Mouse (Mus musculus): ENCODE measurements around the gene Adgrg3. TPM values are rescaled to one million over a fixed set of nuclear protein-coding genes. Genes with fewer than 3 reads are reported as not detected.
"Not testable (repeated sequence)": the region's sequence is repeated elsewhere in the genome, so short reads cannot be mapped to it uniquely, and the experiment has no call there.

The Adgrg3 gene
- polyA plus RNA-seq, 1 experiment from 2014 or later, result 4.5 TPM

DNA sequence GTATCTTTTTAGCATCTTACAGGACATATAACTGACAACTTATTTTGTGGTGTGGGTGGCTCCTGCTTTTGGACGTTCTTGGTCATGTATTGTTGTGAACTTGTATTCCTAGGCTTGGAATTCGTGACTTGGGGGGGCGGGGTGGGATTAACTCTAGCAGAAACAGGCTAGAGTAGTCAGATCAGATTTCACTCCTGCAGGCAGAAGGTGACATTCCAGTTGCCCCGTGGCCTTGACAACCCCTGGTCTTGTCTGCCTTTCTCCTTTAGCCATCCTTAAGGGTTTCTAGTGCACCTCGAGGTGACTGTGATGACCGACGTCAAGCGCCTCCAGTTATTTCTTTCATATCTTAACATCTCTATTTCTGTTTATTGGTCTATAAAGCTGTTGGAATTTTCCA is 5.7 kb downstream of the Adgrg3 start:
- ATAC-seq (replicated peaks; ENCODE audit: insufficient number of reproducible peaks, low FRiP score, low TSS enrichment), result no peak
- Histone ChIP-seq H3K9me3 (replicated peaks; ENCODE audit: control insufficient read depth, low read length) (no peaks in the 10 kb centered on the region), H3K4me2 (no peak overlapping the region), H3K27ac (ENCODE audit: low read depth, low read length) (no peak overlapping the region), H3K4me1 (ENCODE audit: control insufficient read depth, insufficient read depth, low read length) (no peaks in the 10 kb centered on the region), H3K4me3 (ENCODE audit: low read depth, low read length) (no peak overlapping the region), H3K9ac (ENCODE audit: low read depth, low read length) (no peak overlapping the region), H3K27me3 (ENCODE audit: control insufficient read depth, insufficient read depth, low read length) (no peaks in the 10 kb centered on the region), H3K36me3 (ENCODE audit: control insufficient read depth, insufficient read depth, low read length) (no peaks in the 10 kb centered on the region)
- WGBS (ENCODE audit: insufficient replicate concordance), result 22% methylated on average over 8 of the region's 8 CpGs

DNA sequence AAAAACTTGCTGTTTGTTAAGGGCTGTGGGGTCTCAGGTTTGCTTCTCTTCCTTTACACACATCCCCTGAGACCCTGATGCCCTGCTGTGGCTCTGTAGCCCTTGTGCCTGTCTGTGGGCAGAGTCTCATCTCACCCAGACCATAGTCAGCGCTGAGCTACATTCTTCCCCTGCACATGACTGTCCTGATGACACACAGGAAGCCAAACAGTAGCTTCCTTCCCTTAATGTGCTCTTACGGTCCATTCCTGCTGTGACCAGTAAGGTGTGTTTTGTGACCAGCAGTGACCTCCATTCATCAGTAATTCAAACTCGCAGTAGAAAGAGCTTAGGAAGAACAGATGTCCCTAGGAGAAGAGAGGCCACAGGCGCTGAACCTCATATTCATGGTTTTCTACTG is 6.9 kb downstream of the Adgrg3 start:
- no peak overlapping the region for H3K4me3 ChIP-seq (ENCODE audit: low read depth, low read length)
- no peaks in the 10 kb centered on the region for H3K4me1 ChIP-seq (ENCODE audit: control insufficient read depth, insufficient read depth, low read length)
- H3K4me2 ChIP-seq, result no peak overlapping the region
- H3K27ac ChIP-seq (ENCODE audit: low read depth, low read length), result no peak overlapping the region
- no peak for ATAC-seq (replicated peaks; ENCODE audit: insufficient number of reproducible peaks, low FRiP score, low TSS enrichment)
- no peak overlapping the region for H3K9ac ChIP-seq (ENCODE audit: low read depth, low read length)
- no peaks in the 10 kb centered on the region for H3K9me3 ChIP-seq (replicated peaks; ENCODE audit: control insufficient read depth, low read length)
- WGBS (ENCODE audit: insufficient replicate concordance), result 76% methylated on average over 4 of the region's 4 CpGs
- no peaks in the 10 kb centered on the region for H3K27me3 ChIP-seq (ENCODE audit: control insufficient read depth, insufficient read depth, low read length)
- H3K36me3 ChIP-seq (ENCODE audit: control insufficient read depth, insufficient read depth, low read length), result no peaks in the 10 kb centered on the region

DNA sequence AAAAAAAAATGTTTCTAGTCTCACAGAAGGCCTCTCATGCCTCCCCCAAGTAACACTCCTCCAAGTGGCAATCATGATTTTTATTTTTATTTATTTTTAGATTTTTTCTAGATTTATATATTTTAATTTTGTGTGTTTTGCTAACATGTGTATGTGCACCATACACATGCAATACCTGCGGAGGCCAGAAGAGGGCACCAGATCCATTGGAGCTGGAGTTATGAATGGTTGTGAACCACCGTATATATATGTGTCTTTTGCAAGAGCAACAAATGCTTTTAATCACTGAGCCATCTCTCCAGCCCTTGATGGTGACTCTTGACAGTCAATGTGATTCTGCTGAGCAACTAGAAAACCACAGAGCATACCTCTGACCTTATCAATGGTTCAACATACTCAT is 7.9 kb downstream of the Adgrg3 start:
- H3K27ac ChIP-seq (ENCODE audit: low read depth, low read length), result no peak overlapping the region
- 63% methylated on average over 2 of the region's 2 CpGs for WGBS (ENCODE audit: insufficient replicate concordance)
- H3K4me2 ChIP-seq, result no peak overlapping the region
- no peak for ATAC-seq (replicated peaks; ENCODE audit: insufficient number of reproducible peaks, low FRiP score, low TSS enrichment)
- H3K36me3 ChIP-seq (ENCODE audit: control insufficient read depth, insufficient read depth, low read length), result no peaks in the 10 kb centered on the region
- no peaks in the 10 kb centered on the region for H3K27me3 ChIP-seq (ENCODE audit: control insufficient read depth, insufficient read depth, low read length)
- no peaks in the 10 kb centered on the region for H3K9me3 ChIP-seq (replicated peaks; ENCODE audit: control insufficient read depth, low read length)
- no peak overlapping the region for H3K9ac ChIP-seq (ENCODE audit: low read depth, low read length)
- H3K4me1 ChIP-seq (ENCODE audit: control insufficient read depth, insufficient read depth, low read length), result no peaks in the 10 kb centered on the region
- no peak overlapping the region for H3K4me3 ChIP-seq (ENCODE audit: low read depth, low read length)

GRCm38 (mm10) chr8:95028391-95028790 is 10.9 kb downstream of the Adgrg3 start:
- not testable (repeated sequence) for H3K9ac ChIP-seq (ENCODE audit: low read depth, low read length); H3K27ac ChIP-seq (ENCODE audit: low read depth, low read length); H3K9me3 ChIP-seq (replicated peaks; ENCODE audit: control insufficient read depth, low read length); H3K27me3 ChIP-seq (ENCODE audit: control insufficient read depth, insufficient read depth, low read length); H3K4me2 ChIP-seq; H3K4me3 ChIP-seq (ENCODE audit: low read depth, low read length); H3K36me3 ChIP-seq (ENCODE audit: control insufficient read depth, insufficient read depth, low read length); ATAC-seq (replicated peaks; ENCODE audit: insufficient number of reproducible peaks, low FRiP score, low TSS enrichment); H3K4me1 ChIP-seq (ENCODE audit: control insufficient read depth, insufficient read depth, low read length)
- 47% methylated on average over 7 of the region's 7 CpGs for WGBS (ENCODE audit: insufficient replicate concordance)

- no peak overlapping the region for H3K27ac ChIP-seq (ENCODE audit: low read depth, low read length)
- H3K4me2 ChIP-seq, result no peak overlapping the region
- ATAC-seq (replicated peaks; ENCODE audit: insufficient number of reproducible peaks, low FRiP score, low TSS enrichment), result no peak
- no peak overlapping the region for H3K4me3 ChIP-seq (ENCODE audit: low read depth, low read length)
- no peaks in the 10 kb centered on the region for H3K27me3 ChIP-seq (ENCODE audit: control insufficient read depth, insufficient read depth, low read length)
- H3K36me3 ChIP-seq (ENCODE audit: control insufficient read depth, insufficient read depth, low read length), result no peaks in the 10 kb centered on the region
- H3K9me3 ChIP-seq (replicated peaks; ENCODE audit: control insufficient read depth, low read length), result no peaks in the 10 kb centered on the region
- H3K9ac ChIP-seq (ENCODE audit: low read depth, low read length), result no peak overlapping the region
- WGBS (ENCODE audit: insufficient replicate concordance), result 69% methylated on average over 7 of the region's 7 CpGs
- no peaks in the 10 kb centered on the region for H3K4me1 ChIP-seq (ENCODE audit: control insufficient read depth, insufficient read depth, low read length)
Measured at GRCm38 (mm10) chr8:95037106-95037925, 19.8 kb downstream of the Adgrg3 start.

GRCm38 (mm10) chr8:95041883-95042784 is 24.6 kb downstream of the Adgrg3 start:
- Histone ChIP-seq H3K4me2 (no peak overlapping the region), H3K27ac (ENCODE audit: low read depth, low read length) (no peak overlapping the region), H3K4me1 (ENCODE audit: control insufficient read depth, insufficient read depth, low read length) (no peaks in the 10 kb centered on the region), H3K36me3 (ENCODE audit: control insufficient read depth, insufficient read depth, low read length) (no peaks in the 10 kb centered on the region), H3K27me3 (ENCODE audit: control insufficient read depth, insufficient read depth, low read length) (no peaks in the 10 kb centered on the region), H3K9ac (ENCODE audit: low read depth, low read length) (no peak overlapping the region), H3K9me3 (replicated peaks; ENCODE audit: control insufficient read depth, low read length) (no peaks in the 10 kb centered on the region), H3K4me3 (ENCODE audit: low read depth, low read length) (no peak overlapping the region)
- no peak for ATAC-seq (replicated peaks; ENCODE audit: insufficient number of reproducible peaks, low FRiP score, low TSS enrichment)
- 65% methylated on average over 6 of the region's 6 CpGs for WGBS (ENCODE audit: insufficient replicate concordance)

DNA sequence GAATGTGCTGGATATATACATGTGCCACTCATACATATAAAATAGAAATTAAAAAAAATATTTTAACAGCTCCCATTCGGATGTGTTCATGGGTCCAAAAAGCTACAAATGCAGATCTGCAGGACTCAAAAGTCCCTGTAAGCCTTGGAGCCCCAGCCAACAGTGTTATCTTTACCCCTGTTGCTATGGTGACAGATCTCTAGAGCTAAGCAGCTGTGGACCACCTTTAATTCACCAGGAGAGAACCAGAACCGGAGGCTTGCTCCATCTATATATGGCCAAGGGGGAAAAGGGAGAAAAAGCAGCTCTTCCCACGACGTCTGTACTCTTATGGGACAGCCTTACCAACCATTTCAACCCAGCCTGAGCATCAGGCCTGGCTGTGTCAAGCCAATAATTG is 27.3 kb downstream of the Adgrg3 start:
- H3K27ac ChIP-seq (ENCODE audit: low read depth, low read length), result no peak overlapping the region
- no peaks in the 10 kb centered on the region for H3K27me3 ChIP-seq (ENCODE audit: control insufficient read depth, insufficient read depth, low read length)
- no peaks in the 10 kb centered on the region for H3K4me1 ChIP-seq (ENCODE audit: control insufficient read depth, insufficient read depth, low read length)
- no peak overlapping the region for H3K4me2 ChIP-seq
- ATAC-seq (replicated peaks; ENCODE audit: insufficient number of reproducible peaks, low FRiP score, low TSS enrichment), result no peak
- H3K9ac ChIP-seq (ENCODE audit: low read depth, low read length), result no peak overlapping the region
- no peaks in the 10 kb centered on the region for H3K9me3 ChIP-seq (replicated peaks; ENCODE audit: control insufficient read depth, low read length)
- H3K36me3 ChIP-seq (ENCODE audit: control insufficient read depth, insufficient read depth, low read length), result no peaks in the 10 kb centered on the region
- no peak overlapping the region for H3K4me3 ChIP-seq (ENCODE audit: low read depth, low read length)
- WGBS (ENCODE audit: insufficient replicate concordance), result 57% methylated on average over 4 of the region's 4 CpGs

- no peaks in the 10 kb centered on the region for H3K27me3 ChIP-seq (ENCODE audit: control insufficient read depth, insufficient read depth, low read length)
- H3K27ac ChIP-seq (ENCODE audit: low read depth, low read length), result no peak overlapping the region
- no peaks in the 10 kb centered on the region for H3K36me3 ChIP-seq (ENCODE audit: control insufficient read depth, insufficient read depth, low read length)
- H3K4me1 ChIP-seq (ENCODE audit: control insufficient read depth, insufficient read depth, low read length), result no peaks in the 10 kb centered on the region
- H3K9ac ChIP-seq (ENCODE audit: low read depth, low read length), result no peak overlapping the region
- no peak for ATAC-seq (replicated peaks; ENCODE audit: insufficient number of reproducible peaks, low FRiP score, low TSS enrichment)
- no peak overlapping the region for H3K4me3 ChIP-seq (ENCODE audit: low read depth, low read length)
- H3K9me3 ChIP-seq (replicated peaks; ENCODE audit: control insufficient read depth, low read length), result no peaks in the 10 kb centered on the region
- 51% methylated on average over 3 of the region's 3 CpGs for WGBS (ENCODE audit: insufficient replicate concordance)
- no peak overlapping the region for H3K4me2 ChIP-seq
Measured at GRCm38 (mm10) chr8:95046982-95047381, 29.5 kb downstream of the Adgrg3 start.
